Mouse (Mus musculus) embryonic fibroblast, embryonic 13.5 days (primary cell): ENCODE measurements around the gene Pdx1.

Source experiments
- CTCF ChIP-seq: IDR thresholded peaks from 2 replicates; pipeline ENCODE4 v1.5.1; 2011; ENCODE audit warnings: mild to moderate bottlenecking, control low read depth, low read length, moderate library complexity, borderline replicate concordance; ENCODE audit not compliant: insufficient read depth
- POLR2A ChIP-seq: IDR thresholded peaks from 2 replicates; pipeline ENCODE4 v1.6.1; 2011; ENCODE audit warnings: low read depth, mild to moderate bottlenecking, control low read depth, low read length, moderate library complexity

- TF ChIP-seq CTCF = peak; percentile 68
- no peak for TF ChIP-seq POLR2A
Observed at GRCm38 (mm10) chr5:147299255-147300000, 29.7 kb downstream of the Pdx1 start.
